Mouse (Mus musculus) C2C12 (cell line): ENCODE data around the gene Gm38100. TPM values are rescaled to one million over a fixed set of nuclear protein-coding genes. Genes with fewer than 3 reads are reported as not detected.

Source experiments
- H3K27me3 ChIP-seq: one replicate; pipeline ENCODE4 v1.6.1; 2011; ENCODE audit not compliant: control insufficient read depth, insufficient read depth, insufficient read length
- H3K36me3 ChIP-seq: one replicate; pipeline ENCODE4 v1.6.1; 2011; ENCODE audit not compliant: control insufficient read depth, insufficient read depth
- H3K4me3 ChIP-seq: one replicate; pipeline ENCODE4 v1.5.1; 2011; ENCODE audit warnings: mild to moderate bottlenecking, control low read depth; ENCODE audit not compliant: poor library complexity, insufficient read depth, severe bottlenecking
- H3K79me2 ChIP-seq: one replicate; pipeline ENCODE4 v1.6.1; 2011; ENCODE audit not compliant: control insufficient read depth, insufficient read depth
- H3K79me3 ChIP-seq: one replicate; pipeline ENCODE4 v1.6.1; 2011; ENCODE audit warnings: low read depth, control low read depth
- H3ac ChIP-seq: one replicate; pipeline ENCODE3; 2011; ENCODE audit warnings: low read depth; ENCODE audit not compliant: control insufficient read depth, insufficient read length
- CEBPB ChIP-seq: IDR thresholded peaks from one replicate; pipeline ENCODE4 v1.6.1; 2011; ENCODE audit warnings: low read depth, mild to moderate bottlenecking, control low read depth, moderate library complexity
- CTCF ChIP-seq: IDR thresholded peaks from one replicate; pipeline ENCODE4 v1.5.1; 2011; ENCODE audit not compliant: control insufficient read depth, insufficient read depth, insufficient read length
- FOSL1 ChIP-seq: IDR thresholded peaks from one replicate; pipeline ENCODE4 v1.8.0; 2011; ENCODE audit warnings: mild to moderate bottlenecking, low read length; ENCODE audit not compliant: poor library complexity, insufficient read depth, severe bottlenecking
- MAX ChIP-seq: IDR thresholded peaks from one replicate; pipeline ENCODE4 v1.6.1; 2011; ENCODE audit warnings: mild to moderate bottlenecking, control low read depth
- MYOD1 ChIP-seq: IDR thresholded peaks from one replicate; pipeline ENCODE4 v1.6.1; 2011; ENCODE audit warnings: low read depth; ENCODE audit not compliant: control insufficient read depth, insufficient read length
- MYOG ChIP-seq: IDR thresholded peaks from one replicate; pipeline ENCODE4 v1.6.1; 2011; ENCODE audit not compliant: control insufficient read depth, insufficient read length; ENCODE audit errors: extremely low read depth
- USF1 ChIP-seq: IDR thresholded peaks from one replicate; pipeline ENCODE4 v1.6.1; 2011; ENCODE audit warnings: low read depth, mild to moderate bottlenecking, control low read depth, moderate library complexity
- polyA plus RNA-seq: library from polyadenylated mRNA; unstranded; fragments of >200 nt; fragmentation: generic; extraction: Trizol; gene quantifications from one replicate; pipeline ENCODE4 v1.2.1, GENCODE M21; 2012; ENCODE audit warnings: missing spikeins

Gm38100 gene
- polyA plus RNA-seq, 1 experiment = not detected

GRCm38 (mm10) chr1:175893263-175893662, 26.9 kb upstream of the Gm38100 start:
- H3K79me2 ChIP-seq = peaks cover 14% of the 10 kb centered on the region
- peaks cover 72% of the 10 kb centered on the region for H3K36me3 ChIP-seq
- no peak for TF ChIP-seq FOSL1
- no peak for TF ChIP-seq CEBPB
- no peak for TF ChIP-seq MYOG
- TF ChIP-seq USF1 = no peak
- TF ChIP-seq MYOD1 = no peak
- TF ChIP-seq MAX = no peak
- no peak for TF ChIP-seq CTCF
- no peaks in the 10 kb centered on the region for H3K27me3 ChIP-seq
- H3ac ChIP-seq = no peak overlapping the region
- no peaks in the 10 kb centered on the region for H3K79me3 ChIP-seq
- H3K4me3 ChIP-seq = no peak overlapping the region

- Histone ChIP-seq H3K79me2 (peaks cover 14% of the 10 kb centered on the region), H3K27me3 (no peaks in the 10 kb centered on the region), H3K36me3 (peaks cover 71% of the 10 kb centered on the region), H3K4me3 (no peak overlapping the region), H3K79me3 (no peaks in the 10 kb centered on the region), H3ac (no peak overlapping the region)
- TF ChIP-seq MYOG (no peak), FOSL1 (no peak), CEBPB (no peak), MAX (no peak), USF1 (no peak), MYOD1 (no peak), CTCF (no peak)
Measured at GRCm38 (mm10) chr1:175893726-175894125, 26.4 kb upstream of the Gm38100 start.

- Histone ChIP-seq H3K79me2 (no peaks in the 10 kb centered on the region), H3ac (no peak overlapping the region), H3K4me3 (no peak overlapping the region), H3K27me3 (no peaks in the 10 kb centered on the region), H3K36me3 (peaks cover 25% of the 10 kb centered on the region), H3K79me3 (no peaks in the 10 kb centered on the region)
- no peak for TF ChIP-seq FOSL1
- no peak for TF ChIP-seq USF1
- no peak for TF ChIP-seq MAX
- TF ChIP-seq MYOD1 = no peak
- no peak for TF ChIP-seq MYOG
- no peak for TF ChIP-seq CEBPB
- TF ChIP-seq CTCF = no peak
Measured at GRCm38 (mm10) chr1:175911207-175911606, 8.9 kb upstream of the Gm38100 start.

- Histone ChIP-seq H3K79me2 (no peaks in the 10 kb centered on the region), H3K79me3 (no peaks in the 10 kb centered on the region), H3K4me3 (no peak overlapping the region), H3ac (no peak overlapping the region), H3K36me3 (peaks cover 25% of the 10 kb centered on the region), H3K27me3 (no peaks in the 10 kb centered on the region)
- TF ChIP-seq MYOD1 (no peak), CEBPB (no peak), CTCF (no peak)
Measured at GRCm38 (mm10) chr1:175912038-175912437, 8.1 kb upstream of the Gm38100 start.

- Histone ChIP-seq H3K79me2 (no peaks in the 10 kb centered on the region), H3K27me3 (no peaks in the 10 kb centered on the region), H3K79me3 (no peaks in the 10 kb centered on the region), H3ac (no peak overlapping the region), H3K36me3 (peaks cover 15% of the 10 kb centered on the region), H3K4me3 (no peak overlapping the region)
- TF ChIP-seq CTCF = no peak
- TF ChIP-seq MYOD1 = no peak
- TF ChIP-seq USF1 = no peak
- TF ChIP-seq MAX = no peak
- no peak for TF ChIP-seq MYOG
- TF ChIP-seq CEBPB = no peak
- TF ChIP-seq FOSL1 = no peak
Measured at GRCm38 (mm10) chr1:175913728-175914303, 6.3 kb upstream of the Gm38100 start.

GRCm38 (mm10) chr1:175921091-175921490, 962 bp downstream of the Gm38100 start:
- Histone ChIP-seq H3K27me3 (no peaks in the 10 kb centered on the region), H3K79me2 (no peaks in the 10 kb centered on the region), H3ac (no peak overlapping the region), H3K79me3 (no peaks in the 10 kb centered on the region), H3K36me3 (no peaks in the 10 kb centered on the region), H3K4me3 (no peak overlapping the region)
- no peak for TF ChIP-seq CTCF
- TF ChIP-seq CEBPB = no peak
- no peak for TF ChIP-seq MYOG
- TF ChIP-seq USF1 = no peak
- TF ChIP-seq MYOD1 = no peak
- TF ChIP-seq FOSL1 = no peak
- no peak for TF ChIP-seq MAX
